Mouse (Mus musculus) liver, embryonic 12.5 days (tissue): ENCODE results near the gene Grm4. TPM values are rescaled to one million over a fixed set of nuclear protein-coding genes. Genes with fewer than 3 reads are reported as not detected.
"Not testable (repeated sequence)": the region's sequence is repeated elsewhere in the genome, so short reads cannot be mapped to it uniquely, and the experiment has no call there.

ENCODE experiments used
- ATAC-seq: fragments of 200-750 bp; cut with Nextera tagmentation; 2 replicates; pipeline ENCODE4 v1.8.0; 2017; ENCODE audit warnings: moderate number of reproducible peaks, mild to moderate bottlenecking, moderate library complexity
- H3K27ac ChIP-seq: fragments of 300-500 bp; sonication (generic); 2 replicates; pipeline ENCODE4 v1.5.1; 2016; ENCODE audit warnings: mild to moderate bottlenecking
- H3K27me3 ChIP-seq: fragments of 300-500 bp; sonication (generic); replicated peaks from 2 replicates; pipeline ENCODE4 v1.6.1; 2016; ENCODE audit warnings: mild to moderate bottlenecking, moderate library complexity
- H3K36me3 ChIP-seq: fragments of 300-500 bp; sonication (generic); 2 replicates; pipeline ENCODE4 v1.6.1; 2016; ENCODE audit warnings: mild to moderate bottlenecking, moderate library complexity
- H3K4me1 ChIP-seq: fragments of 300-500 bp; sonication (generic); 2 replicates; pipeline ENCODE4 v1.6.1; 2016
- H3K4me2 ChIP-seq: fragments of 300-500 bp; sonication (generic); 2 replicates; pipeline ENCODE4 v1.6.1; 2016; ENCODE audit warnings: mild to moderate bottlenecking, moderate library complexity
- H3K4me3 ChIP-seq: fragments of 300-500 bp; sonication (generic); 2 replicates; pipeline ENCODE4 v1.5.1; 2016; ENCODE audit warnings: mild to moderate bottlenecking, moderate library complexity
- H3K9ac ChIP-seq: fragments of 300-500 bp; sonication (generic); 2 replicates; pipeline ENCODE4 v1.6.1; 2016; ENCODE audit warnings: mild to moderate bottlenecking, moderate library complexity
- H3K9me3 ChIP-seq: fragments of 300-500 bp; sonication (generic); replicated peaks from 2 replicates; pipeline ENCODE4 v1.6.1; 2016; ENCODE audit warnings: mild to moderate bottlenecking, moderate library complexity
- WGBS: fragments of 180-500 bp; shearing (Covaris S2); methylation state at CpG from one replicate; pipeline ENCODE4 v1.1.7; 2016; ENCODE audit not compliant: insufficient replicate concordance; 5-methylcytosine and 5-hydroxymethylcytosine counted together
- polyA plus RNA-seq: library from polyadenylated mRNA; unstranded; fragments of >200 nt; fragmentation: Nextera tagmentation; extraction: Ambion mirVana; gene quantifications from 2 replicates; pipeline ENCODE4 v1.2.1, GENCODE M21; 2016

Grm4 gene
- polyA plus RNA-seq, 1 experiment from 2014 or later, result 0.05 TPM

DNA sequence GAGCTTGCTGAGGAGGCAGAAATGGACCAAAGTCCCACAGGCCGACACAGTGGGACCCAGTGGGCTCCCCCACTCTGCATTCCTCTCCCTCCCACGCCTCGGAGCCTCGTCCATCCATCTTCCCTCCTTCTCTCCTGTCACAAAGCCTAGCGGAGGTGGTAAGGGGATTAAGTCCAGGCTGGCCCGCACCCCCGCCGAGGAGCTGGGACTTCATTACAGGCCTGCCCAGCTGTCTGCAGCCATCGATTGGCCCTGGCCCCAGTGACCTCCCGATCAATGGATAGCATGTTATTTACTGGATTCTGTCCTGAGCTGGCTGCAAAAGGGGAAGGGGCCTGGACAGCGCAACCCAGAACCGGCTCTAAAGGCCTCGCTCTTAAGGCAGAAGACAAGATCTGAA, 120.0 kb downstream of the Grm4 start:
- no peaks in the 10 kb centered on the region for H3K9me3 ChIP-seq
- H3K36me3 ChIP-seq, result no peaks in the 10 kb centered on the region
- 0 out of 2 replicates have a peak, but pooled peaks cover 5% of the 10 kb centered on the region for H3K27me3 ChIP-seq
- H3K27ac ChIP-seq, result no peak overlapping the region
- no peak overlapping the region for H3K9ac ChIP-seq
- ATAC-seq, result no peak
- 0 out of 2 replicates have a peak, but pooled peaks cover 8% of the 10 kb centered on the region for H3K4me1 ChIP-seq
- 29% methylated on average over 13 of the region's 13 CpGs for WGBS
- H3K4me2 ChIP-seq, result 0 out of 2 replicates have a peak overlapping the region, but pooled peaks have one; percentile 0
- no peak overlapping the region for H3K4me3 ChIP-seq

GRCm38 (mm10) chr17:27393931-27394330, 127.3 kb downstream of the Grm4 start:
- WGBS, result 78% methylated on average over 5 of the region's 5 CpGs
- no peak for ATAC-seq

GRCm38 (mm10) chr17:27393432-27393831, 127.8 kb downstream of the Grm4 start:
- Histone ChIP-seq H3K9me3 (no peaks in the 10 kb centered on the region), H3K4me2 (no peak overlapping the region), H3K36me3 (no peaks in the 10 kb centered on the region), H3K27ac (no peak overlapping the region), H3K4me3 (no peak overlapping the region), H3K9ac (no peak overlapping the region), H3K27me3 (0 out of 2 replicates have a peak, but pooled peaks cover 5% of the 10 kb centered on the region), H3K4me1 (no peaks in the 10 kb centered on the region)
- ATAC-seq, result no peak
- 72% methylated on average over 4 of the region's 4 CpGs for WGBS

More at GRCm38 (mm10) chr17:27393931-27394330, 127.3 kb downstream of the Grm4 start:
- H3K4me3 ChIP-seq, result no peak overlapping the region
- H3K27ac ChIP-seq, result no peak overlapping the region
- H3K9me3 ChIP-seq, result no peaks in the 10 kb centered on the region
- H3K4me1 ChIP-seq, result no peaks in the 10 kb centered on the region
- H3K4me2 ChIP-seq, result no peak overlapping the region
- H3K27me3 ChIP-seq, result 0 out of 2 replicates have a peak, but pooled peaks cover 5% of the 10 kb centered on the region
- no peaks in the 10 kb centered on the region for H3K36me3 ChIP-seq
- no peak overlapping the region for H3K9ac ChIP-seq

DNA sequence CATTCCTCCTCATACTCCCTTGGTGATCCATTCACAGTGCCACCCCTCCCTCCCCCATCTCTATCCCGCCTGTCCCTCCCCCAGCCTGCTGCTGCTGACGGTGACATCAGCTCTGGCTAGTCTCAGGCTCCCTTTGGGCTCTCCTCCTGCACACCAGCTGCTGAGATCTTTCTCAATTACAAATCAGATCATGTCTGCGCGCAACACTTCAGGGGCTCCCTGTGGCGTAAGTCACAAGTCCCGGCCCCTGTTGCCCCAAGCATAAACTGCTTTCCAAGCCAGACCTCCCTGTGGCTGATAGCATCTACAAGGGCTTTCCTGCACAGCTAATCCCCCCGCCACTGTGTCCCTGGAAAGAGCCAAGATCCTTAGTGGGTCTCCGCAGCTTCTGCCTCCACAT, 128.3 kb downstream of the Grm4 start:
- Histone ChIP-seq H3K27ac (no peak overlapping the region), H3K4me3 (no peak overlapping the region), H3K9ac (no peak overlapping the region), H3K4me2 (no peak overlapping the region), H3K9me3 (no peaks in the 10 kb centered on the region), H3K27me3 (0 out of 2 replicates have a peak, but pooled peaks cover 1% of the 10 kb centered on the region), H3K4me1 (no peaks in the 10 kb centered on the region), H3K36me3 (no peaks in the 10 kb centered on the region)
- 43% methylated on average over 8 of the region's 8 CpGs for WGBS
- no peak for ATAC-seq

DNA sequence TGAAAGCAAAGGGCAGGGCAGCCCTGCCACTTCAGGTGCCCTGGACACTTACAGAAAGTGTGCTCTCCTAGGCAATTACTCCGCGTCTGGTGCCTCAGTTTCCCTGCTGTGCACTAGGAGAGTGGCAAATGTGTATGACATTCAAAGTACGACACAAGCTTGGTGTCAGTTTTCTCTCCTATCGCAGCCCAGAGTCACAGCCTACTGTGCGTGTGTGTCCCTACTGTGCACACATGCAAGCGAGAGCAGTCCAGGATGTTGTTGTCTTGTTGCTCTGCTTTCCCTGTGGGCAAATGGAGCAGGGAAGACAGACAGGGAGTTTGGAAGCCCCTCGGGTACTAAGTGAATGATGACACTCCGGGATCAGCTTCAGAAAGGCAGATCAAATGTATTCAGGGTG, 131.2 kb downstream of the Grm4 start:
- H3K27ac ChIP-seq, result no peak overlapping the region
- 0 out of 2 replicates have a peak, but pooled peaks cover 8% of the 10 kb centered on the region for H3K4me1 ChIP-seq
- no peak overlapping the region for H3K4me2 ChIP-seq
- H3K36me3 ChIP-seq, result no peaks in the 10 kb centered on the region
- no peak overlapping the region for H3K9ac ChIP-seq
- no peak for ATAC-seq
- 72% methylated on average over 8 of the region's 8 CpGs for WGBS
- H3K4me3 ChIP-seq, result no peak overlapping the region
- no peaks in the 10 kb centered on the region for H3K9me3 ChIP-seq
- peaks cover 15% of the 10 kb centered on the region for H3K27me3 ChIP-seq

GRCm38 (mm10) chr17:27389221-27390000, 131.8 kb downstream of the Grm4 start:
- Histone ChIP-seq H3K36me3 (no peaks in the 10 kb centered on the region), H3K27me3 (peaks cover 15% of the 10 kb centered on the region), H3K4me1 (0 out of 2 replicates have a peak, but pooled peaks cover 8% of the 10 kb centered on the region), H3K4me2 (no peak overlapping the region), H3K9me3 (no peaks in the 10 kb centered on the region), H3K9ac (no peak overlapping the region), H3K27ac (no peak overlapping the region), H3K4me3 (no peak overlapping the region)
- WGBS, result 74% methylated on average over 13 of the region's 13 CpGs
- no peak for ATAC-seq

DNA sequence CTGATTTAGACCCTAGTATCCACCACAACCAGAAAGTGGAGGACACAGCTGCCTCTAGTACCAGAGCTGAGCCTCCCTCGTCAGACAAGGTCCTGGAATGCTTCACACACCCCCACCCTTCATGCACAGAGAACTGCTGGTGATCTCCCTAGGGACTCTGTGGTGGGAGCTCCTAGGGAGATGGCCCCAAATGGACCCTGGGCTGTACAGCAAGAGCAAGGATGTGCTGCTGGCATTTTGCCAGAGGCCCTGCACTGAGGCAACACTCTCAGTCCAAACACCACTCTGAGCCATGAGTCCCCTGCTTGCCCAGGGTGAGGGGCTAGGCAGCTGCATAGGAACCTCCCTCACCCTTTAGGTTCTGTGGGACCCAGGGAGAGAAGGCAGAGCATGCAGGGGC, 134.8 kb downstream of the Grm4 start:
- Histone ChIP-seq H3K27me3 (peaks cover 18% of the 10 kb centered on the region), H3K4me2 (no peak overlapping the region), H3K4me1 (0 out of 2 replicates have a peak, but pooled peaks cover 8% of the 10 kb centered on the region), H3K9me3 (no peaks in the 10 kb centered on the region), H3K36me3 (no peaks in the 10 kb centered on the region), H3K4me3 (no peak overlapping the region), H3K27ac (no peak overlapping the region), H3K9ac (no peak overlapping the region)
- no peak for ATAC-seq
- WGBS, result 50% methylated on average over 1 of the region's 1 CpGs

DNA sequence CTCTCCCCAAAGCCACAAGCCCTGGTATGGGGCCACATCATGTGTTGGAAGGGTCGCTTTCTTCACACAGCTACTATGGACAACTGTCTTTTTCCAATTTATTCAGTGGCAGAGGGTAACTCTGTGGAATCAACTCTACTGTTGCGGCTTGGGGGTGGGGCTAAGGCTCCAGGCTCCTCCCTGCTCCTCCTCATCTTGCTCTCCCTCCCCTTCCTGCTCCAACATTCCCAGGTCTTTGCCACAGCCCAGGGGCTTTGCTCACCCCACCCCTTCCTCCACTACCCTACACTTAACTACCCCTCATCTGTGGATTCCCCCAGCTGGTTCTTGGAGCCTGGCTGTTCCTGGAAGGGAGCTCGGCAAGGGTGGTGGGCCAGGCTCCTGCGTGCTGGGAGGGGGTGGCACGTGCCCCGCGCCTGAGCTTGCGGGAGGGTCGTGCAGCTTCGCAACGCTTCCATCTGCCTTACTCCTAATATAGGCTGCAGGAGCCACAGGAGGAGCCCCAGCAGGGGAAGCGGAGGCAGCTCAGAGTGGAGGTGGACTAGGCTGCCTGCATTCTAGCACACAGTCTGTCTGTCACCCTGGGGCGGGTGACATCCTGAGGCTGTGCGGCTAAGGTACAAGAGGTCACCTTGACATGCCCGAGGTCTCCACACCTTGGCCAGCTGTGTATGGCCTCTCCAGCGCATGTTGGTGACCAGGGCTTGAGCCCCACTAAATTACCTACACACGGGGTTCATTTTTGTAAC, 135.5 kb downstream of the Grm4 start:
- Histone ChIP-seq H3K4me1 (0 out of 2 replicates have a peak, but pooled peaks cover 8% of the 10 kb centered on the region), H3K4me3 (no peak overlapping the region), H3K9ac (no peak overlapping the region), H3K4me2 (no peak overlapping the region), H3K36me3 (no peaks in the 10 kb centered on the region), H3K27me3 (peaks cover 18% of the 10 kb centered on the region), H3K27ac (no peak overlapping the region), H3K9me3 (no peaks in the 10 kb centered on the region)
- whole genome bisulfite sequencing, result 32% methylated on average over 17 of the region's 17 CpGs
- ATAC-seq, result no peak

- ATAC-seq, result no peak
- no peak overlapping the region for H3K9ac ChIP-seq
- H3K4me1 ChIP-seq, result 0 out of 2 replicates have a peak, but pooled peaks cover 8% of the 10 kb centered on the region
- WGBS, result 73% methylated on average over 11 of the region's 11 CpGs
- no peaks in the 10 kb centered on the region for H3K9me3 ChIP-seq
- H3K27ac ChIP-seq, result no peak overlapping the region
- H3K4me2 ChIP-seq, result no peak overlapping the region
- no peak overlapping the region for H3K4me3 ChIP-seq
- peaks cover 27% of the 10 kb centered on the region for H3K27me3 ChIP-seq
- H3K36me3 ChIP-seq, result no peaks in the 10 kb centered on the region
Measured at GRCm38 (mm10) chr17:27382916-27383315, 138.3 kb downstream of the Grm4 start.

- not testable (repeated sequence) for ATAC-seq, H3K4me2 ChIP-seq
- WGBS, result 48% methylated on average over 9 of the region's 9 CpGs
Measured at GRCm38 (mm10) chr17:27380911-27381459, 140.2 kb downstream of the Grm4 start.

DNA sequence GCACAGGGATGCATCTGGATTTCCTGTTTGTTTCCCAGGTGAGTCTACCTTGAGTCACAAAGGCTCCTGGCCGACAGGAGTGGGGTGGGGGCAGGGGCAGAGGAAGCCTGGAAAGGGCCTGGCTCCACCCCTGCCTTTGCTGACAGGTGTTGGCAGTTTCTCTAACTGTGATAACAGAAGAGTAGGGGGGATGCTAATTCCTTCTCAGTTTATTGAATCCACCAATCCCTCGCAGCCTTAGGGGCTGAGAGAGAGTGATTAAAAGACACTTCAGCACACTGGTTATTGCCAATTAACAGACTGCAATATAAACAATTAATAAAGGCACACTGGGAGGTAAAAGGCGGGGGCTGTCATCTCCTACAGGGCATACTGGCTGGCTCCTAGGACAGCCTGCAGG, 142.2 kb downstream of the Grm4 start:
- Histone ChIP-seq H3K4me3 (no peak overlapping the region), H3K4me1 (no peaks in the 10 kb centered on the region), H3K9me3 (no peaks in the 10 kb centered on the region), H3K27ac (no peak overlapping the region), H3K36me3 (no peaks in the 10 kb centered on the region), H3K4me2 (no peak overlapping the region), H3K27me3 (peaks cover 14% of the 10 kb centered on the region; the same call in 1 of the 2 replicates), H3K9ac (no peak overlapping the region)
- ATAC-seq, result no peak
- WGBS, result 29% methylated on average over 3 of the region's 3 CpGs

More at GRCm38 (mm10) chr17:27380911-27381459, 140.2 kb downstream of the Grm4 start:
- peaks cover 22% of the 10 kb centered on the region for H3K27me3 ChIP-seq
- H3K9me3 ChIP-seq, H3K36me3 ChIP-seq, H3K9ac ChIP-seq, H3K27ac ChIP-seq, H3K4me3 ChIP-seq, H3K4me1 ChIP-seq: not testable (repeated sequence)

DNA sequence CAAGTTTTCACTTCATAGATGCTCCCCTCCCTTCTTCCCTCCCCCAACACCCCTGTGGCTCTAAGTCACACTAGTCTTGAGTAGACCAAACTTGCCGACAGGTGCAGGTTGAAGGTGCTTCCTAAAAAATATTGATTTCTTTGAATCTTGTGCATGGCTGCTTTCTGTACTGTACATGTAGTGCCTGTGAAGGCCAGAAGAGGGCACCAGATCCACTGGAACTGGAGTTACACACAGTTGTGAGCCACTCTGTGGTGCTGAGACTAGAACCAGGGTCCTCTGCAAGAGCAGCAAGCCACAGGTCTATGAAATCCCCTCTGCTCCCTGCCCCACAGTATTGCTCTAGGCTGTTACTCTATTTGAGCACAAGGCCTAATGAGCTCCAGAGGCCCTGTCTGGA, 144.1 kb downstream of the Grm4 start:
- Histone ChIP-seq H3K9me3 (no peaks in the 10 kb centered on the region), H3K36me3 (no peaks in the 10 kb centered on the region), H3K4me1 (no peaks in the 10 kb centered on the region), H3K27ac (no peak overlapping the region), H3K4me2 (no peak overlapping the region), H3K4me3 (no peak overlapping the region), H3K27me3 (peaks cover 14% of the 10 kb centered on the region; the same call in 1 of the 2 replicates), H3K9ac (no peak overlapping the region)
- WGBS, result 85% methylated on average over 1 of the region's 1 CpGs
- no peak for ATAC-seq
